Mouse (Mus musculus) testis, adult 2 months (tissue): ENCODE measurements around the gene Chchd6.
A peak's percentile ranks its signal among the peaks of the same experiment; 100 is the strongest.

Experiments
- CTCF ChIP-seq: fragments of 200-500 bp; IDR thresholded peaks from 2 replicates; pipeline ENCODE4 v1.5.1; 2012; ENCODE audit warnings: low read depth, mild to moderate bottlenecking, inconsistent platforms, low read length, moderate library complexity; ENCODE audit not compliant: control insufficient read depth, insufficient read depth, insufficient replicate concordance
- POLR2A ChIP-seq: fragments of 200-500 bp; IDR thresholded peaks from 2 replicates; pipeline ENCODE4 v1.6.1; 2012; ENCODE audit warnings: low read depth, mild to moderate bottlenecking, inconsistent platforms, low read length, moderate library complexity; ENCODE audit not compliant: control insufficient read depth

DNA sequence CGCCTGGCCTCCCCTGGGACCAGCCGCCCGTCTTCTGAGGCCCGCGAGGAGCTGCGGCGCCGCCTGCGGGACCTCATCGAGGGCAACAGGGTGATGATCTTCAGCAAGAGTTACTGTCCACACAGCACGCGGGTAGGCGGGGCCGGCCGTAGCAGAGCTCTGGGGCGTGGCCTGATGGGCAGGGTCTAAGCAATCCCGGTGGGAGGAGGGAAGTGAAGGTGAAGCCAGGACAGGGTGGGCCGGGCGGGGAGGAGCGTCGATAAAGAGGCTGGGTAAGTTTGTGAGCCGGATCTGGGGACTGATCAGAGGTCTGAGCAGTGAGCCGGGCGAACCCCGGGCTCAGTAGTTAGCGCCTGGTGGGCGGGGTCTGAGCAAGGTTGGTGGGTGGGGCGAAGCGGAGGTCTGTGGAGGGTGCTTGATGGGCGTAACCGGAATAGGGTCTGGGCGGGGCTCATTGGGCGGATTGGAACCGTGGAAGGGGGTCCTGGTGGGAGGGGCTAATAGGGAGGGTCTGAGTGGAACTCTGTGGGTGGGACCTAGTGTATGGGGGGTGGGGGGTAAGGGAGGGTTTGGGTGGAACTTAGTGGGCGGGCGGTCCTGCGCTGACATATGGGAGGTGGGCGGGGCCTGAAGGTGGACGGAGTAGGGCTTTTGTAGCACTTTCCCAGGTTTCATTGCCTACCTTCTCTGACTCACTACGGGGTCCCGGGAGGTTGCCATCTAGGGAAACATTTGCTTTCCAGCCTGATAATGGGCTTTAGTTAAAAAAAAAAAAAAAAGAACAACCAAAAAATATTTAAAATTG, 49.0 kb upstream of the Chchd6 start:
- peak; percentile 37; the same call in 1 of the 2 replicates for TF ChIP-seq POLR2A
- TF ChIP-seq CTCF = no peak
